Mouse (Mus musculus) MN1 (cell line): Measurements from ENCODE around the gene Pym1.
A peak's percentile ranks its signal among the peaks of the same experiment; 100 is the strongest.

Experiments used
- DNase-seq: peaks from one replicate; pipeline ENCODE4 v3.0.0-alpha.2; 2016; ENCODE audit warnings: low spot score

Gene Pym1

GRCm38 (mm10) chr10:128805092-128806000 is 57.7 kb downstream of the Pym1 start:
- DNase-seq, result peak; percentile 100

DNA sequence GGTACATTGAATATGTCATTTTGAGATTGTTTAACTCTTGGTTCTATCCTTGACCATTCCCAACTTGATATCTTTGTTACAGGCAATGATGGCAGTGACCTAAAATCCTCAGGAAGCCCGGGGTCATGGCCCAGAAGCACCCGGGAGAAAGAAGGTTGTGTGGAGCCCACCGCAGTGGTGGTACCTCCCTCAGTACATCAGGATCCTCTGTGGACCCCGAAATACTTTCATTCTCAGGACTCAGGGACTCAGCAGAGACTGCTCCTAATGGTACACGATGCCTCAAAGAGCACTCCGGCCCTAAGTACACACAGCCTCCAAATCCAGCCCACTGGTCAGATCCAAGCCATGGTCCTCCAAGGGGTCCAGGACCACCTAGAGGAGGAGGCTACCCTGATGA is 58.4 kb downstream of the Pym1 start:
- DNase-seq, result peak; percentile 47

DNA sequence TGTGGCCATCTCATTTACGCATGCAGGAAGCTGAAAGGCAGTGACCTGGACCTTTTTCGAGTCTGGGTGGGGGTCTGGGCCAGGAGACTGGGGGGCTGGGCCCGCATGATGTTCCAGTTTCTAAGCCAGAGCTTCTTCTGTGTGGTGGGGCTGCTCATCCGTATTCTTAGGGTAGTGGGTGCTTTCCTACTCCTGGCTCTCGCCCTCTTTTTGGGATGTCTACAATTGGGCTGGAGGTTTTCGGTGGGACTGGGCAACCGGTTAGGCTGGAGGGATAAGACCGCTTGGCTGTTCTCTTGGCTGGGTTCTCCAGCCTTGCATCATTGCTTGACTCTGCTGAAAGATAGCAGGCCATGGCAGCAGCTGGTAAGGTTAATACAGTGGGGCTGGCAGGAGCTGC is 59.3 kb downstream of the Pym1 start:
- no peak for DNase-seq
